Mouse (Mus musculus) thymus, adult 2 months (tissue): ENCODE data around the gene Pknox2.

ENCODE experiments used
- CTCF ChIP-seq: fragments of 200-500 bp; IDR thresholded peaks from 2 replicates; pipeline ENCODE4 v1.5.1; 2012; ENCODE audit warnings: mild to moderate bottlenecking, control low read depth, low read length, moderate library complexity, borderline replicate concordance; ENCODE audit not compliant: control insufficient read depth, poor library complexity, insufficient read depth; ENCODE audit errors: extremely low read depth
- POLR2A ChIP-seq: fragments of 200-500 bp; IDR thresholded peaks from 2 replicates; pipeline ENCODE4 v1.6.1; 2012; ENCODE audit warnings: mild to moderate bottlenecking, low read length, control low read depth, moderate library complexity; ENCODE audit not compliant: control insufficient read depth, poor library complexity, insufficient read depth; ENCODE audit errors: extremely low read depth

DNA sequence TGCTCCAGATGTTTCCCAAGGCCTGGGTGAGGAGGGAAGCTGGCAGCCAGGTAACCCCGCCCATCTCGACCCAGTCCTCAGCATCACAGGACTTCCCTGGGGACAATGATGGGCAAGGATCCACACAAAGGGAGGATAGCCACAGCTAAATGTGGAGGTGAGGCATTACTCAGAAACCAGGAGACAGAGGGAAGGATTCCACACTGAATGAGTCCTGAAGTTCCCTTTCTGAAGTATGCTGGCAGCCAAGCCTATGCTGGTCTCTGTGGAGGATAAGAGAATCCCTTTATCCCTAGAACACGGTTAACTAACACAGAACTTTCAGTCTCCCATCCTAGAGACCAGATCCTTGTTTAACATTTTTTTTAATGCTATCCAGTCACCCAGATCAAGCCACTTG, 40.8 kb upstream of the Pknox2 start:
- TF ChIP-seq CTCF: no peak
- no peak for TF ChIP-seq POLR2A
